Mouse (Mus musculus): ENCODE data around the gene Guca1a. TPM values are rescaled to one million over a fixed set of nuclear protein-coding genes. Genes with fewer than 3 reads are reported as not detected.
"Not testable (repeated sequence)": the region's sequence is repeated elsewhere in the genome, so short reads cannot be mapped to it uniquely, and the experiment has no call there.

The Guca1a gene
- polyA plus RNA-seq, 1 experiment from 2014 or later: 0.80 TPM

GRCm38 (mm10) chr17:47424186-47424585, 23.8 kb upstream of the Guca1a start:
- 80% methylated on average over 6 of the region's 6 CpGs for WGBS
- no peaks in the 10 kb centered on the region for H3K27me3 ChIP-seq (ENCODE audit: control insufficient read depth, insufficient read depth, low read length)
- no peak overlapping the region for H3K9ac ChIP-seq (replicated peaks; ENCODE audit: low read depth, low read length)
- H3K27ac ChIP-seq (ENCODE audit: low read depth, low read length): no peak overlapping the region
- ATAC-seq (ENCODE audit: low read depth): no peak
- H3K36me3 ChIP-seq (ENCODE audit: control insufficient read depth, insufficient read depth, low read length): no peaks in the 10 kb centered on the region
- no peak overlapping the region for H3K4me2 ChIP-seq (ENCODE audit: low read depth, low read length)
- no peaks in the 10 kb centered on the region for H3K9me3 ChIP-seq (ENCODE audit: control insufficient read depth, low read length)
- H3K4me1 ChIP-seq (ENCODE audit: control insufficient read depth, insufficient read depth, low read length): no peaks in the 10 kb centered on the region
- H3K4me3 ChIP-seq (ENCODE audit: low read depth, low read length): no peak overlapping the region

- not testable (repeated sequence) for ATAC-seq (ENCODE audit: low read depth); H3K36me3 ChIP-seq (ENCODE audit: control insufficient read depth, insufficient read depth, low read length); H3K9ac ChIP-seq (replicated peaks; ENCODE audit: low read depth, low read length); H3K4me3 ChIP-seq (ENCODE audit: low read depth, low read length); H3K27ac ChIP-seq (ENCODE audit: low read depth, low read length); H3K4me2 ChIP-seq (ENCODE audit: low read depth, low read length); H3K4me1 ChIP-seq (ENCODE audit: control insufficient read depth, insufficient read depth, low read length); H3K9me3 ChIP-seq (ENCODE audit: control insufficient read depth, low read length); H3K27me3 ChIP-seq (ENCODE audit: control insufficient read depth, insufficient read depth, low read length)
- 94% methylated on average over 1 of the region's 1 CpGs for WGBS
Measured at GRCm38 (mm10) chr17:47422616-47423015, 22.2 kb upstream of the Guca1a start.

- ATAC-seq (ENCODE audit: low read depth): no peak
- H3K4me2 ChIP-seq (ENCODE audit: low read depth, low read length): no peak overlapping the region
- H3K27me3 ChIP-seq (ENCODE audit: control insufficient read depth, insufficient read depth, low read length): no peaks in the 10 kb centered on the region
- no peak overlapping the region for H3K4me3 ChIP-seq (ENCODE audit: low read depth, low read length)
- no peaks in the 10 kb centered on the region for H3K4me1 ChIP-seq (ENCODE audit: control insufficient read depth, insufficient read depth, low read length)
- no peak overlapping the region for H3K27ac ChIP-seq (ENCODE audit: low read depth, low read length)
- no peaks in the 10 kb centered on the region for H3K9me3 ChIP-seq (ENCODE audit: control insufficient read depth, low read length)
- WGBS: 81% methylated on average over 3 of the region's 3 CpGs
- H3K36me3 ChIP-seq (ENCODE audit: control insufficient read depth, insufficient read depth, low read length): no peaks in the 10 kb centered on the region
- H3K9ac ChIP-seq (replicated peaks; ENCODE audit: low read depth, low read length): no peak overlapping the region
Measured at GRCm38 (mm10) chr17:47421566-47421965, 21.2 kb upstream of the Guca1a start.

GRCm38 (mm10) chr17:47420195-47420594, 19.8 kb upstream of the Guca1a start:
- H3K4me2 ChIP-seq (ENCODE audit: low read depth, low read length): no peak overlapping the region
- H3K9me3 ChIP-seq (ENCODE audit: control insufficient read depth, low read length): no peaks in the 10 kb centered on the region
- H3K36me3 ChIP-seq (ENCODE audit: control insufficient read depth, insufficient read depth, low read length): no peaks in the 10 kb centered on the region
- H3K27ac ChIP-seq (ENCODE audit: low read depth, low read length): no peak overlapping the region
- no peaks in the 10 kb centered on the region for H3K4me1 ChIP-seq (ENCODE audit: control insufficient read depth, insufficient read depth, low read length)
- no peak for ATAC-seq (ENCODE audit: low read depth)
- no peaks in the 10 kb centered on the region for H3K27me3 ChIP-seq (ENCODE audit: control insufficient read depth, insufficient read depth, low read length)
- 68% methylated on average over 2 of the region's 2 CpGs for WGBS
- no peak overlapping the region for H3K4me3 ChIP-seq (ENCODE audit: low read depth, low read length)
- no peak overlapping the region for H3K9ac ChIP-seq (replicated peaks; ENCODE audit: low read depth, low read length)

GRCm38 (mm10) chr17:47409897-47410861, 9.8 kb upstream of the Guca1a start:
- H3K9ac ChIP-seq (replicated peaks; ENCODE audit: low read depth, low read length): peak overlapping the region; percentile 28; the same call in 1 of the 2 replicates
- H3K36me3 ChIP-seq (ENCODE audit: control insufficient read depth, insufficient read depth, low read length); H3K9me3 ChIP-seq (ENCODE audit: control insufficient read depth, low read length); H3K4me1 ChIP-seq (ENCODE audit: control insufficient read depth, insufficient read depth, low read length); H3K27ac ChIP-seq (ENCODE audit: low read depth, low read length): not testable (repeated sequence)
- peaks cover 12% of the 10 kb centered on the region for H3K27me3 ChIP-seq (ENCODE audit: control insufficient read depth, insufficient read depth, low read length)
- H3K4me3 ChIP-seq (ENCODE audit: low read depth, low read length): peak overlapping the region; percentile 28
- H3K4me2 ChIP-seq (ENCODE audit: low read depth, low read length): peak overlapping the region; percentile 46
- ATAC-seq (ENCODE audit: low read depth): peak; percentile 44
- 4% methylated on average over 66 of the region's 74 CpGs for WGBS

- H3K4me2 ChIP-seq (ENCODE audit: low read depth, low read length): no peak overlapping the region
- 25% methylated on average over 8 of the region's 8 CpGs for WGBS
- no peak overlapping the region for H3K4me3 ChIP-seq (ENCODE audit: low read depth, low read length)
- peak; percentile 65; the same call in 1 of the 2 replicates for ATAC-seq (ENCODE audit: low read depth)
- H3K4me1 ChIP-seq (ENCODE audit: control insufficient read depth, insufficient read depth, low read length): no peaks in the 10 kb centered on the region
- no peaks in the 10 kb centered on the region for H3K9me3 ChIP-seq (ENCODE audit: control insufficient read depth, low read length)
- H3K36me3 ChIP-seq (ENCODE audit: control insufficient read depth, insufficient read depth, low read length): no peaks in the 10 kb centered on the region
- H3K27me3 ChIP-seq (ENCODE audit: control insufficient read depth, insufficient read depth, low read length): peaks cover 12% of the 10 kb centered on the region
- no peak overlapping the region for H3K9ac ChIP-seq (replicated peaks; ENCODE audit: low read depth, low read length)
- H3K27ac ChIP-seq (ENCODE audit: low read depth, low read length): no peak overlapping the region
Measured at GRCm38 (mm10) chr17:47408558-47408898, 8.1 kb upstream of the Guca1a start.

GRCm38 (mm10) chr17:47407717-47408557, 7.6 kb upstream of the Guca1a start:
- Histone ChIP-seq H3K9ac (replicated peaks; ENCODE audit: low read depth, low read length) (no peak overlapping the region), H3K4me2 (ENCODE audit: low read depth, low read length) (no peak overlapping the region), H3K4me3 (ENCODE audit: low read depth, low read length) (no peak overlapping the region), H3K36me3 (ENCODE audit: control insufficient read depth, insufficient read depth, low read length) (no peaks in the 10 kb centered on the region), H3K9me3 (ENCODE audit: control insufficient read depth, low read length) (no peaks in the 10 kb centered on the region), H3K27ac (ENCODE audit: low read depth, low read length) (no peak overlapping the region), H3K27me3 (ENCODE audit: control insufficient read depth, insufficient read depth, low read length) (peaks cover 12% of the 10 kb centered on the region), H3K4me1 (ENCODE audit: control insufficient read depth, insufficient read depth, low read length) (no peaks in the 10 kb centered on the region)
- ATAC-seq (ENCODE audit: low read depth): no peak
- WGBS: 67% methylated on average over 10 of the region's 10 CpGs

GRCm38 (mm10) chr17:47399091-47399490, 1.3 kb downstream of the Guca1a start:
- Histone ChIP-seq H3K4me2 (ENCODE audit: low read depth, low read length) (no peak overlapping the region), H3K36me3 (ENCODE audit: control insufficient read depth, insufficient read depth, low read length) (no peaks in the 10 kb centered on the region), H3K27me3 (ENCODE audit: control insufficient read depth, insufficient read depth, low read length) (no peaks in the 10 kb centered on the region), H3K9me3 (ENCODE audit: control insufficient read depth, low read length) (no peaks in the 10 kb centered on the region), H3K27ac (ENCODE audit: low read depth, low read length) (no peak overlapping the region), H3K4me1 (ENCODE audit: control insufficient read depth, insufficient read depth, low read length) (no peaks in the 10 kb centered on the region), H3K9ac (replicated peaks; ENCODE audit: low read depth, low read length) (no peak overlapping the region), H3K4me3 (ENCODE audit: low read depth, low read length) (no peak overlapping the region)
- no peak for ATAC-seq (ENCODE audit: low read depth)
- 87% methylated on average over 8 of the region's 8 CpGs for WGBS

All from neural tube, embryonic 14.5 days (tissue).